Mouse (Mus musculus) liver, embryonic 16.5 days (tissue): ENCODE measurements around the gene Fancf. TPM values are rescaled to one million over a fixed set of nuclear protein-coding genes. Genes with fewer than 3 reads are reported as not detected.

ENCODE experiments used
- ATAC-seq: fragments of 200-750 bp; cut with Nextera tagmentation; 2 replicates; pipeline ENCODE4 v1.8.0; 2017; ENCODE audit warnings: low read depth, mild to moderate bottlenecking, moderate number of reproducible peaks, moderate library complexity
- H3K27ac ChIP-seq: fragments of 300-500 bp; sonication (generic); 2 replicates; pipeline ENCODE4 v1.5.1; 2014; ENCODE audit warnings: mild to moderate bottlenecking, low read length
- H3K27me3 ChIP-seq: fragments of 300-500 bp; sonication (generic); 2 replicates; pipeline ENCODE4 v1.6.1; 2014; ENCODE audit warnings: low read depth, low read length, mixed read lengths; ENCODE audit not compliant: control insufficient read depth, insufficient read depth
- H3K36me3 ChIP-seq: fragments of 300-500 bp; sonication (generic); 2 replicates; pipeline ENCODE4 v1.6.1; 2014; ENCODE audit warnings: mild to moderate bottlenecking; ENCODE audit not compliant: control insufficient read depth, insufficient read depth
- H3K4me1 ChIP-seq: fragments of 300-500 bp; sonication (generic); 2 replicates; pipeline ENCODE4 v1.6.1; 2014; ENCODE audit warnings: low read depth, low read length, mixed read lengths; ENCODE audit not compliant: control insufficient read depth
- H3K4me2 ChIP-seq: fragments of 300-500 bp; sonication (generic); 2 replicates; pipeline ENCODE4 v1.6.1; 2014; ENCODE audit warnings: low read depth, low read length, mixed read lengths
- H3K4me3 ChIP-seq: fragments of 300-500 bp; sonication (generic); 2 replicates; pipeline ENCODE4 v1.5.1; 2014; ENCODE audit warnings: low read depth, mild to moderate bottlenecking, low read length
- H3K9ac ChIP-seq: fragments of 300-500 bp; sonication (generic); 2 replicates; pipeline ENCODE4 v1.6.1; 2014; ENCODE audit warnings: low read depth, low read length
- H3K9me3 ChIP-seq: fragments of 300-500 bp; sonication (generic); replicated peaks from 2 replicates; pipeline ENCODE4 v1.6.1; 2016; ENCODE audit warnings: low read length; ENCODE audit not compliant: control insufficient read depth
- WGBS: fragments of 180-500 bp; shearing (Covaris S2); extraction: QIAGEN DNeasy Blood & Tissue Kit; methylation state at CpG from one replicate; pipeline ENCODE4 v1.1.7; 2014; ENCODE audit not compliant: insufficient replicate concordance; 5-methylcytosine and 5-hydroxymethylcytosine counted together
- polyA plus RNA-seq: library from polyadenylated mRNA; unstranded; fragments of >200 nt; fragmentation: Nextera tagmentation; extraction: Ambion mirVana; gene quantifications from 2 replicates; pipeline ENCODE4 v1.2.1, GENCODE M21; 2015

The Fancf gene
- polyA plus RNA-seq, 1 experiment from 2014 or later = 0.67 TPM

DNA sequence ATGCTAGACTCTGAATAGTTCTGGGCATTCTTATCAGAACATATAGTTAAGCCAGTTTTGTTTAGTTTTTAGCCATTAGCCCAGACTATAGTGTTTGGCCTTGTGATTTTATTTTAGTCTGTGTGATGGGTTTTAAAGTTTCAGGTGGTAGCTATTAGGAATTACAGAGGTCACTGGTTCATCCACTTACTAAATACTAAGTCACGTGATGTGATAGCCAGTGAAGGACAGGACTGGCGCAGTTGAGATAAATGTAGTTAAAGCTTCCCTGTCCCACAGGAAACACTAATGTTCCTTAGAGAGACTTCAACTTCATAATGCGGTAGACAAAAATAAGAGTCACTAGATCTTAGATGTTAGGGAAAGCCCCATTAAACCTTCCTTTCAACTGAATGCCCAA lies 775 bp upstream of the Fancf start:
- Histone ChIP-seq H3K9ac (peak overlapping the region; percentile 79), H3K27ac (peak overlapping the region; percentile 83), H3K4me1 (peaks cover 18% of the 10 kb centered on the region), H3K27me3 (no peaks in the 10 kb centered on the region), H3K9me3 (no peaks in the 10 kb centered on the region), H3K4me2 (peak overlapping the region; percentile 92), H3K4me3 (peak overlapping the region; percentile 87), H3K36me3 (no peaks in the 10 kb centered on the region; the same call in 1 of the 2 replicates)
- WGBS = 39% methylated on average over 3 of the region's 3 CpGs
- ATAC-seq = no peak

DNA sequence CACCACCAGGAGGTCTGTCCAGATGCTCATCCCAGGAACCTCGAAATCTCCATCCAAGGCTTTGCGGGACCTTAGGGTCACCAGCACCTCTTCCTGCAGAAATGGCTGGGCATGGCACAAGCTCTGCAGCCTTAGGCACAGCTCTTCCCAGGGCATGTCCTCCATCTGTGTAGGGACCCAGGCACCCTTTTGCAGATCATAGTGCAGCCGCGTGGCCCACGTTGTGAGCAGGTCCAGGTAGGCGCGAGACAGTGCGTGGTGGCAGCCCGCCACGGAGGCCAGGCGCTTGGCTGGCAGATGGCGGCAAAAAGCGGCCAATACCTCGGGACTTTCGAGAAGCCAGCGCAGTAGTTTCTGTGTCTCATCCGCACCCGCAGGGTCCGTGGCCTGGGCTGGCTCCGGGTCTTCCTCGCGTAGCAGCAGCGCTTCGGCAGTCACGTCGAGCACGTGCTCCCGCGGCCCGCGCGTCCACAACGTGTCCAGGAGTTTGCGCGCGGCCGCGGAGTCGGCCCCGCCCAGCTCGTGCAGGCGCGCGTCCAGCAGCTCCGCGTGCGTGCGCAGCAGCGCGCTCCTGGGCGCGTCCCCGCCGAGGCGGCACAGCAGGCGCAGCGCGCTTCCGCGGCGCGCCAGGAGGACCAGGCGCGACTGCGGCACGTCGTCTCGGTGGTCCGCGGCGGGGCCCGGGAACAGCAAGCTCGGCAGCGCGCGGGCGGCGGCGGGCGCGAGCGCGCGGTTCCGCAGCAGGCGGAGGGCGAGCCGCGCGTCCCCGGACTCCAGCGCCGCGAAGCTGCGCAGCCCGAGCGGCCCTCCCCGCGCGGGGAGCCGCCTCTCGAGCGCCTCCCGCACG lies 594 bp downstream of the Fancf start, which contains the start of gene Gas2:
TSS of gene Gas2 (plus strand) at position 766 of the 847 bp plus-strand sequence.
- H3K27ac ChIP-seq = peak within 1 kb of the TSS; percentile 91
- ATAC-seq = peak; percentile 84
- WGBS = 7% methylated on average over 103 of the region's 105 CpGs

DNA sequence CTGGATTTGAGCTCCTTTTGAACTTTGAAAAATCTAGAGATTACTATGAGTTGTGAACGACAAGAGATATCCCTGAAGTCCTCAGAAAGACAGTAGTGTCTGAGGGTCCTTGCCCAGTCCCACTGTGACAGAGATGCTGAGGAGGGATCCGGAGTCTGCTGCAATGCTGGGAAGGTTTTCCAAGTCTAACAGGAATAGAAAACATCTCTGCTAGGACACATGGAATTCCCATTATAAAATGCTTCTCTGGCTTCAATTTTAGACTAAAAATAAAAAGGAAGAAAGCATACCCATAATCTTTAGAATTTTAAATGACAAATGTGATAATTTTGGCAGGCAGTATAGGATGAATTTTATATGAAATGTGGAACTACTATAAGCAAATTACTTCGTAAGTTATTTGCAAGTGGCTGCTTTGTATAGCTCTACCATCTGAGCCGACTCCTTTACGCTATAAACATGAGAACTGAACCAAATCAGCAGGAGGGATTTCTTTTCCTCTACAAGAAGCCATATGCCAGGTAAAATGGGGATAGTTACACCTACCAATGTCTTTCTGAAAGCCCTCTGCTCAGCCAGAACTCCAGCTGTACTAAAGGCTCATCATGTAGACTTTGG lies 10.1 kb downstream of the Fancf start:
- ATAC-seq = no peak
- Histone ChIP-seq H3K4me1 (no peaks in the 10 kb centered on the region), H3K9me3 (no peaks in the 10 kb centered on the region), H3K4me3 (no peak overlapping the region), H3K27me3 (no peaks in the 10 kb centered on the region), H3K9ac (no peak overlapping the region), H3K4me2 (no peak overlapping the region), H3K27ac (no peak overlapping the region), H3K36me3 (no peaks in the 10 kb centered on the region)
- 74% methylated on average over 5 of the region's 5 CpGs for WGBS

More for the DNA sequence above, 594 bp downstream of the Fancf start, which contains the start of gene Gas2:
- Histone ChIP-seq H3K27me3 (no peaks in the 10 kb centered on the region), H3K36me3 (no peaks in the 10 kb centered on the region; the same call in 1 of the 2 replicates), H3K4me2 (peak within 1 kb of the TSS; percentile 94), H3K9me3 (no peaks in the 10 kb centered on the region), H3K4me1 (peaks cover 18% of the 10 kb centered on the region), H3K4me3 (peak within 1 kb of the TSS; percentile 87), H3K9ac (peak within 1 kb of the TSS; percentile 84)

DNA sequence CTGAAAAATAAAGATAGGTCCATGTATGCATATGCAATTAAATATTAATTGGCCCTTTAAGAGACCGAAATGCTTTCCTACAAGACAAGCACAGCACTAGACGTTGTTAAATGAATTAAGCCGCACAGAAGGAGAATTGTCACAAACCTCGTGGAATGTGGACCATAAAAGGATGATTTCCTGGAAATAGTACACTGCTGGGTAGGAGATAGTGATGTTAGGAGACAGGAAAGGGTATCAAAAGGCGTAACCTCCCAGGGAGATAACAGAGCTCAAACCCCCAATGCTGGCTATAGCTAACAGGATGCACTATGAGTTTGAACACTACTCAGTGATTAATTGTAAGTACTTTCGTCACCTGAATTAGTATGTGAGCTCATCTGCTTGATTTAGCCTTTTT lies 11.2 kb downstream of the Fancf start:
- Histone ChIP-seq H3K4me3 (no peak overlapping the region), H3K9ac (no peak overlapping the region), H3K4me1 (no peaks in the 10 kb centered on the region), H3K4me2 (no peak overlapping the region), H3K27ac (no peak overlapping the region), H3K27me3 (no peaks in the 10 kb centered on the region), H3K9me3 (no peaks in the 10 kb centered on the region), H3K36me3 (no peaks in the 10 kb centered on the region)
- WGBS = 48% methylated on average over 6 of the region's 6 CpGs
- ATAC-seq = peak; percentile 41; the same call in 1 of the 2 replicates

DNA sequence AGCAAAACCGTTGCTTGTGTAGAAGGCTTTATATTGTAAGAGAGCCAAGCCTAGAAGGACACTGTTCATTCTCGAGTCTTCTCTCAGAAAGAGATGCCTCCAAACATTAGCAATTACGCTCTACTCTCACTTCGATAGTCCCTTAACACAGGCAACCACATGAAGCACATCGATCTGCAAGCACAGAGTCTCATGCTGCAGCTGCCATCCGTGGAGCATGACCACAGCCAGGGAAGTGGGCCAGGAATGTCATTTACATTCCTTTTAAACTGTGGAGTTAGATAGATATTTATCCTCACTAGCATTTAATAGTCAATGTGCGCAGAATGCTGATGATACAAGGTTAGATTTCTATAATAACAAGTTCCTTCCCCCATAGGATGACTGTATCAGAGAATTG lies 21.6 kb downstream of the Fancf start:
- Histone ChIP-seq H3K9me3 (no peaks in the 10 kb centered on the region), H3K4me1 (no peaks in the 10 kb centered on the region), H3K4me3 (no peak overlapping the region), H3K27ac (no peak overlapping the region), H3K36me3 (no peaks in the 10 kb centered on the region), H3K4me2 (no peak overlapping the region), H3K27me3 (no peaks in the 10 kb centered on the region), H3K9ac (no peak overlapping the region)
- no peak for ATAC-seq
- WGBS = 57% methylated on average over 7 of the region's 7 CpGs

DNA sequence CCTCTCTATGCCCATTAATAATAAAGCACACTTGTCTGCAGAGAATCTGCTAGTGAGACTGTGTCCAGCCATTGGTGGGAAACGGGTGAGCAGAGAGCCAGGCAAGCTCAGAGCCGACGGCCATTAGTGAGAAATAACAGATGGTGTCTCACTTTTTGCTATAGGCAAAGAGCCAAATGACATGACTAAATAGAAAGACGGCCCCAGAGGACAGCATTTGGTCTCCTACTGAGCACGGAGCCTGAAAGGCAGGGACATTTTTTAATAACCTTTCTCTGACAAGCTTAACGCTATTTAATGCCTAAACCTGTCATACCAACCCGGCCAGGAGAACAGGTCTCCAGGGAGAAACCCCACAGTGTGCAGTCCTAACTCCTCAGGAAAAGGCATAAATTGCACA lies 30.1 kb downstream of the Fancf start:
- whole genome bisulfite sequencing = 65% methylated on average over 7 of the region's 7 CpGs
- Histone ChIP-seq H3K9me3 (no peaks in the 10 kb centered on the region), H3K36me3 (no peaks in the 10 kb centered on the region), H3K4me1 (no peaks in the 10 kb centered on the region), H3K4me3 (no peak overlapping the region), H3K4me2 (no peak overlapping the region), H3K27me3 (no peaks in the 10 kb centered on the region), H3K27ac (no peak overlapping the region), H3K9ac (no peak overlapping the region)
- ATAC-seq = no peak

DNA sequence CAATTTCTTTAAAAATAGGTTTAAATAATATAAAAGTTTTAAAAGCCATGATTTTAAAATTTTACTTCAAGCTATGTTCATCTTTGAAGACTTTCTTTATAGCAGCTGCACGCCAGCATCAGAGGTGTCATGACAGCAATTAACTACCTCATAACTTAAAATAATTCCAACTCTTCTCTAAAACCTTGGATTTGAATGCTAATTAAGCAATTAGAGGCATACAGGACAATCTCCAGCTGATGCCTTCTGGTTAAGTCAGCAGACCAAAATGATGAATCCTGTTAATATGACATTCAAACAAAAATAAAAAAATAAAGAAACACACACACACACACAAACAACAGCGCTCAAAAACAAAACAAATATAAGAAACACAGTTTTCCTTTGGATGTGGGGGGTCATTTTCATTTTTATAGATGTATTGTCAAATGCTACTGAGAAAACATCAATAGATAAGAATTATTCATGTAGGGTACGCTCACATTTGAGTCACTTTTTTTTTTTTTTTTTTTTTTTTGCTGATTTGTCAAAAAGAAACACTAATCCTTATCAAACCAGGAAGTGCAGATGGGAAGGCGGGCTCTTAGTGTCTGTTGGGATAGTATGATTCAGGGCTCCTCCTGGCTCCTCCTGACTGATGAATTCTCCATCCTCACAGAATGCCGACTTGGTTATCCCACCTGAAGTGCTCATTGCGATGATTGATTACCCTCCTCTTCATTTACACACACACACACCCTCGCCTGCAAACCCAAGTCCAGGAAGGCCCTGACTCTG lies 38.3 kb downstream of the Fancf start:
- Histone ChIP-seq H3K27ac (no peak overlapping the region), H3K36me3 (no peaks in the 10 kb centered on the region), H3K4me1 (no peaks in the 10 kb centered on the region), H3K9ac (no peak overlapping the region), H3K4me3 (no peak overlapping the region), H3K4me2 (no peak overlapping the region), H3K27me3 (no peaks in the 10 kb centered on the region), H3K9me3 (no peaks in the 10 kb centered on the region)
- no peak for ATAC-seq
- WGBS = 49% methylated on average over 7 of the region's 7 CpGs

DNA sequence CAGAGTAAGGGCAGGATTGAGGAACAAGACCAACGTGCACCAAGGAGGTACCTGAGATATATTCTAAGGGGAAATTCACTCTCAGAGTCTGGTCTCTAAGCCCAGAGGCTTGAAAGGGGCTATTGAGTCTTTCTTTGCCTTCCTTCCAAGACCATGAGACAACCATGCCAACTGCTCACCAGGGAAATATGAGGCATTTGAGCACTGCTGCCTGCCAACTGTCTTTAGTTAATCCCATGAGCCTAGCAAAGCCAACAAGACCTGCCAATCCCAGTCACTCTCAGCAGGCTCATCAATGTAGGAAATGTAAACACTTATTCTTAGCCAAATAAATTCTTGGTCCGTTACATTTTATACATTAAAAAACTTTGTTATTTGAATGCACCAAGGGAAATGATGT lies 40.6 kb downstream of the Fancf start:
- ATAC-seq = no peak
- no peak overlapping the region for H3K27ac ChIP-seq
- no peak overlapping the region for H3K4me3 ChIP-seq
- WGBS = 37% methylated on average over 2 of the region's 2 CpGs
- no peaks in the 10 kb centered on the region for H3K9me3 ChIP-seq
- H3K4me1 ChIP-seq = no peaks in the 10 kb centered on the region
- no peaks in the 10 kb centered on the region for H3K36me3 ChIP-seq
- no peak overlapping the region for H3K9ac ChIP-seq
- H3K27me3 ChIP-seq = no peaks in the 10 kb centered on the region
- no peak overlapping the region for H3K4me2 ChIP-seq
